Mouse (Mus musculus): Measurements from ENCODE around the gene Parl.

The Parl gene

DNA sequence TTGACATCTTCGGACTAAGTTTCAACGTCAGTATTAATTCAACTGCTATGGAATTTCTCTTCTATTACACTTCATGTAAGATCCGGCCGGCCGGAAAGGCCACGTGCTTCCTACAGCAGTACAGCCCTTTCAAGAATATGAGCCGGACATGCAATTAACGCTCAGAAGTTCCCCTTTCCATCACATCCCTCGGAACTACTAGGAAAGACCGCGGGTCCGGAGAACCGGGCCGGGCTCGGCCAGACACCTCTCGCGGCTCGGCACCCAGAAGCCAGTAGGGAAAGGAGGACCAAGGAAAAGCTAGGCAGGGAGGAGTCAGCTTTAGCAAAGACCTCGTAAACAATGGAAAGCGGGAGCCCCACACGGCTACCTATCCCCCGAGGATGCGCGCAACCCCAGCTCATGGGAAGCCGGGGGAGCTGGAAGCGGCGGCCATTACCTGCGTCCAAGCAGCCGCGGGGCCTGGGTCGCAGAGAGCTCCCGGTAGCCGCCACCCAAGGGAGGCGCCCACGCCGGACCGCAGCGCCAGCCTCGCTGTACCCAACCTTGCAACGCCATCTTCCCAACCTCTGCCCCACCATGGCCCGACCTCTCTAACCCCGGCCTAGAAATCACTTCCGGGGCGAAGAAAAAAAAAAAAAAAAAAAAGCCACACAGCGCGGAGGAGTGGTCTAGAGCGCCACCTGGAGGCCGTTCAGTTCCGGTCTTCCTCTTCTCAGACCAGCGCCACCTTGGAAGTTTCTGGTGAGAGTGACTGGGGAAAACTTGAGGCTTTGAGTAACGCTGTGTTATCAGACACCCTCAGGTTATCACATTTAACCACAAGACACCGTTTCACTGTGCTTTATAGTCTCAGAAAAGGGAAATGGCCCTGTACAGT lies at the start of gene Parl:
Parl (minus strand) TSS at position 618 of the 880 bp plus-strand sequence.
- DNase-seq (ENCODE audit: low spot score in 2 of 2), result peak in 1 of 2 experiments; percentile 79

DNA sequence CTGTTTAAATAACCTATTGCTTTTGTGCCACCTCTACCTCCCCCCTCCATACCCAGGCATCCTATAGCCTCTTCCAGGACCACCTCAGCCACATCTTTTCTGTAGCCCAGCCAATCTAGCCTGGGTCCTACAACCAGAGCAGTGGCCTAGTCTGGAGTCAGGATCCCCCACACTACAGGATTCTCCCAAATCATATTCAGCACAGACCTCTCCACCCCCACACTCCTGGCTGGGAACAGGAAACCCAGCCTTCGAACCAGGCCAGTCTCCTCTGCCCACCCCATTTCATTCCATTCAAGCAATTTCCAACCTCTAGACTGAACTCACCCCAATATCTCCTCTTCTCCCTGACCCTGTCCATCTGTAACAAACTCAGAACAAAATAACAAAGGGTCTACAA lies 43.3 kb upstream of the Parl start:
- no peak for DNase-seq (ENCODE audit: low spot score in 2 of 2)

DNA sequence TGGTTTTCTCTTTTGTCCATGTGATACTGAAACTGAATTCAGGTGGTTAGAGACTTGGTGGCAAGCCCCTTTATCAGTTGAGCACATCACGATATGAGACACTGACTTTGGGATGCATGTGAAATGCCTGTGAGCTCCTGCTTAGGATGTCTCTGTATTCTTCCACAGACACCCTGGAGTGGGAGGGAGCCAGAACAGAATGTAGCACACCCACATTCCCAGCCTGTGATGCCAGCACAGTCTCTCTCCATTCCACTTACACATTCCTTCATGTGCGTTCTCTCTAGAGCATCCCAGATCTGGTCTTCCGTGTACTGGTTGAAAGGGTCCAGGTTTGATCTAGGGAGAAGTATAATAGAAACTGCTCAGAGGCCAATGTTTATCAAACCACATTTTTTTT lies 36.4 kb upstream of the Parl start:
- peak; percentile 61 to 79 for DNase-seq (ENCODE audit: low spot score in 2 of 2)

DNA sequence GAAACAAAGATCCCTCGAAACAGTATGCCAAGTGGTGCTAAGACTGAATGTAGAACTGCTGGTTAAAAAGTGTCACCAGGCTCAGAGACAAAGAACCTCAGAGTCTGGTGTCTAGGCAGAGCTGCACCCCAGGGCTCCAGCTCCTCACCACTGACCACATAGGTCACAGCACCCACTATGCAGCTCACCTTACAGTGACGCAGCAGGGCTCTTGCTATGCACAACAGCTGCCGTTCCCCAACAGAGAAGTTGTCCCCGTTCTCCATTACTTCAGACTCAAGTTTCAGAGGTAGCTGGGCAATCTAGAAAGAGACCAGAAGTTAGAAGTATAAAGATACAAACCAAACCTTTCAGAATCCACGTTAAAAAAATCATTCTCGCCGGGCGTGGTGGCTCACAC lies 32.7 kb upstream of the Parl start:
- no peak for DNase-seq (ENCODE audit: low spot score in 2 of 2)

DNA sequence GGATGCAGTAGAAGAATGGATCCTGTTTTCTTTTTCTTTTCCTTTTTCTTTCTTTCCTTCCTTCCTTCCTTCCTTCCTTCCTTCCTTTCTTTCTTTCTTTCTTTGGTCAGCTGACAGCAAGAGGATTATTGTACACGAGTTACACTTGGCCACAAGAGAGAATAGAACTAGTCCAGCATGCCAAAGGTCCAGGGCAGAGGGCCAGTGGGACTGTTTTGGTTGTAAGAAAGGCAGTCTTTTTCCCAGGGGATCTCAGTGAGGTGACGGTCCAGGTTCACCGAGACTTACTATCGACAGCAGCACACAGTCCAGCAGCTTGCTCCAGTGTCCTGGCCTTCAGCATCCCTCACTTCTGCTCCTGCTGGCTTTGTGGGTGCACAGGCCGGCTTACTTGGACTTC lies 26.1 kb upstream of the Parl start:
- DNase-seq (ENCODE audit: low spot score in 2 of 2), result no peak

DNA sequence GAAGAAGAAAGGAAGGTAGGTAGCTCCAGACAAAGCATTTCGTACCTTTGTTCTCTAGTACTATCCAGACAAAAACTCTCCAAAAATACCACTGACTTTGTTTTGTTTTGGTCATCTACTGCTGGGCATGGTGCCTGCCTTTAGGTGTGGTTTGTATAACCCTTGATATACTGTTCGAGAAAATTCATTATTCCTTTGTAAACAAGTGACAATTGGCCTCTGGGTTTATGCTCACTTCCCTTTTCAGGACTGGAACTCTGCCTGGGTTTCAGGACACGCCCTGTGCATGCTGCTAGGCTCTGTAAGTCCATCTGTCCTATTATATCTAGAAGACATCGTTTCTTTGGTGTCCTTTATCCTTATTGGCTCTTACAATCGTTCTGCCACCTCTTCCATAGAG lies 23.1 kb upstream of the Parl start, which contains the start of gene Cyp2ab1:
Cyp2ab1 (minus strand) TSS at position 119 of the 400 bp plus-strand sequence.
- no peak for DNase-seq (ENCODE audit: low spot score in 2 of 2)

DNA sequence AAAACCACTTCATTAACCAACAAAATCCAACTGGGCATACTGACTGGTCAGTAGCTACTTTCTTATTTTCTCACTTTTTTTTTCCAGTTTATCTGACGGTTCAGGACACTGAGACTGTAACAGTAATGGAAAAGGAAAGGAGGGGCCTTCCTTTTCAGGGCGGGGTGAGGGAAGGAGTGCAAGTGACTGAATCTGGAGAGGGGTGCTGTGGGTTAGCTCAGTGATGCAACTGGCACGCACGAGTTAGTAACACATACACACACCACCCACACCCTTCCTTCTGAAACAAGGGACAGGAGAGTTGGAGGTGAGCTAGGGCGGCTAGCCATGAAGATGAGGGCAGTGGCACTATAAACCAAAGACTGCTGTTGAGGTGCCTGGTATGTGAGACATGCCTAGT lies 21.7 kb upstream of the Parl start:
- no peak for DNase-seq (ENCODE audit: low spot score in 2 of 2)

DNA sequence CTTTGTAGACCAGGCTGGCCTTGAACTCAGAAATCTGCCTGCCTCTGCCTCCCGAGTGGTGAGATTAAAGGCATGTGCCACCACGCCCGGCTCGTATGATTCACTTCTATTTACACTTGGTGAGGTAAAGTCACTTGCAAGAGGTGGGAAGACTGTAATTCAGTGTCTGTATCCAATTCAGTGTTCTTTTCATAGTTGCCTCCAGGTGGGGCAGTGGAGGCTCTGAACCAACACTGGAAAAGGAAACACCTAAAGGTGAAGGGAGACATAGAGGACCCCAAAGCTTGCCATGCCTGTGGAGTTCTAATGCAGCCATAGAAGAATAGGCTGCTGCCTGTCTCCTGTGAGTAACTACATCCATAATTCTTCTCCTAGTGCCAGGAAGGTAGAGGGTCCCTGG lies 20.1 kb upstream of the Parl start:
- DNase-seq (ENCODE audit: low spot score in 2 of 2), result no peak

DNA sequence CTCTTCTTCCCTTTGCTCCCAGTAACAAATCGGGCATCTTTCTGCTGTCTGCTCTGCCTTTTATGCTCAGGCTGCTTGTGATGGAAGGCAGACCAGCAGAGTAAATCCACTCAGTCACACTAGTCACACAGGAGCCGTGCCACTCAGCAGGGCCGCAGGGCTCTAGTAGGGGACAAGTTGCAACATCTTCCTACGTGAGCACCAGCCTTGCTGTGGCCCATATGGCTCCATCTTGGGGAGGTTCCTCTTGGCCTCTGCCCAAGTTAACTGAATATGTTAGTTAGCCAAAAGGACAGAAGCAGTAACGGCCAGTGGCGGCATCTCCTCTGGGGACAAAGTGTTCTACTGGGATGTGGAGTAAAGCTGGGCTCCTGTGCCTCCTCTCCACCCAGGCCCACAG lies 14.6 kb upstream of the Parl start:
- DNase-seq (ENCODE audit: low spot score in 2 of 2), result no peak

DNA sequence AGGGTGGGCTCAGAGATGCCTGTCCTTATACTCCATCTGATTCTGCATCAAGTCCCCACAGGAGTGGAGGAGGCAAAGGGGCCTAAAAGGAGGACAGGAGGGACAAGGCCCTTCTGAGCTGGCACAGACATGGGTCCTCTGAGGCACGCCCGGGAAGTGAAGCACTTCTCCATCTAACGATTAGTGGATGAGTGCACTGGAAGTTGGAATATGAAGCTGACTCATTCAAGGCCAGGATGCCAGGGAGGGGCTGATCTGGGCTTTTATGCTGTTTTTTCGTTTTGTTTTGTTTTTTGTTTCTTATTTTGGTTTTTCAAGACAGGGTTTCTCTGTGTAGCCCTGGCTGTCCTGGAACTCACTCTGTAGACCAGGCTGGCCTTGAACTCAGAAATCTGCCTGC lies 13.1 kb upstream of the Parl start:
- DNase-seq (ENCODE audit: low spot score in 2 of 2), result no peak

DNA sequence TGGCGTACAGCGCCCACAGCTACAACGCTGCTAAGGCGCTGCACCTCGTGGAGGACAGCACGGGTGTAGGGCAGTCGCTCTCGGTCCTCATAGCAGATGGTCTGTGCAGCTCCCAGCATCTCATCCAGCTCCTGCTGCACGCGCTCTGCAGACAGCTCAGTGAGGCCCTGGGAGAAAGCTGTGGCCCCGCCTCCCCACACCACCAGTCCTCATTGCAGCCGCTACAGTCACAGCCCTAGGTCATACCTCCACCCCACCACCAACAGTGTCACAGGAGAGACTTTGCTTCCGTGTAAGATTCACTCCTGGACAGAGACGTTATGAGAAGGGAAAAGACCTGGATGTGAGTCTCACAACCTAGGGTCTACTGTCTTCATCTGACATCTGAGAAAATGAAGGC lies 10.1 kb upstream of the Parl start:
- DNase-seq (ENCODE audit: low spot score in 2 of 2), result no peak

DNA sequence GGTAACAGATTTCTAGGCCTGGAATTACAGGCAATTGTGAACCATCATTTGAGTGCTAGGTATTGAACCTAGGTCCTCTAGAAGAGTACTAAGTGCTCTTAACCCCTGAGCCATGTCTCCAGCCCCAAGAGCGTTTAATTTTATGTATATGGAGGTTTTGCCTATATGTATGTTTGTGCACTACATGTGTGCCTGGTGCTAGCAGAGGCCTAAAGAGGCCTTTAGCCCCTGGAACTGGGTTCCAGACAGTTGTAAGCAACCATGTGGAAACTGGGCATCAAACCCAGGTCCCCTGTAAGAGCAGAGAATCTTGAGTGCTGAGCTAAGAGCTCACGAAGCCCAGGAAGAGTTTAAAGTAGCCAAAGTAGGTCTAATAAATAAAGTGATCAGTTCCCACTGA lies 2.1 kb downstream of the Parl start:
- DNase-seq (ENCODE audit: low spot score in 2 of 2), result no peak

DNA sequence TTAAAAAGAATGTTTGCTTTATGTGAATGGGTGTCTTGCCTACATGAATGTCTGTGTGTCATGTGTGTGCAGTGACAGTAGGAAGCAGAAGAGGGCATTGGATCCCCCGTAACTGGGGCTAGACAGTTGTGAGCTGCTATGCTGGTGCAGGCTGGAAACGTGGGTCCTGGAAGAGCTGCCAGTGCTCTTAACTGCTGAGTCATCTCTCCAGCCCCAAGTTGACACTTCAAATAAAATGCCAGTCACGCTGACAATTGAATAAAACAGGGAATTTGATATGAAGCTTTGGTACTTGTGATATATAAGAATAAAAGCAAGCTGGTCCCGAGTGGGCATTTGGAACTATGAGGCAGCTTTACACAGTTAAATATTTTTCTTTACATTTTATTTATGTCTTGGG lies 21.9 kb downstream of the Parl start:
- no peak for DNase-seq (ENCODE audit: low spot score in 2 of 2)

DNA sequence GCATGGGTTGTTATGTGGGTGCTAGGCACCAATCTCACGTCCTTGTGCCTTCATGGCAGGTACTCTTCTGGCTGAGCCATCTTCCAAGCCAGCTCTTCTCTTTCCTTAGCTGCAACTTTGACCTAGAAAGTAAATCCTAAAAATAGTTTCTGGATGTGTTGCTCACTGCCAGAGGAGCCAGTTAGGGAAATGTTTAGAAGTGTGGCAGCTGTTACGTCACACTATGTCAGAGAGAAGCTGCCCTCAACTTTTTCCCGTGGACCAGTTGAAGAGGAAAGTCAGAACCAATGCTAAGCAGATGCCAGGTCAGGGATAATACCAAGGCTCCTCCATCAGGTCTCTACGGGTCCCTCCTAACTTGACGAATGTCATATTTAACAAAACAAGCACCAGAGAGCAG lies 22.8 kb downstream of the Parl start:
- DNase-seq (ENCODE audit: low spot score in 2 of 2), result no peak

DNA sequence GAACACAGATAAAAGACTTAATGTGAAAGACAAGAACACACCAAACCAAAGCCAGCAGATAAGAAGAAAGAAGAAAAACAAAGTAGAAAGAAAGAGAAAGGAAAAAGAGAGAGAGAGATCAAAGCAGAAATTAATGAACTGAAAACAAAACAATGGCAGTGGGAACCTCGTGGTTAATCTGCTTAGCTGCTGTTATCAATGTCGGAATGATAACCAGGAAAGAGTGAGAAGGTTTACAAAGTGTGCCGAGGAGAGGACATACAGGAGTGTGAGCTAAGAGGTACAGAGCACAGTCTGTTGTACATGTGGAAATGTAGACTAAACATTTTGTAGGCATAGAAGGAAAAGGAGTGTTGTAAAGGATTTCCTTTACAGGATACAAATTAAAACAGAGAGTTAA lies 29.2 kb downstream of the Parl start:
- no peak for DNase-seq (ENCODE audit: low spot score in 2 of 2)

DNA sequence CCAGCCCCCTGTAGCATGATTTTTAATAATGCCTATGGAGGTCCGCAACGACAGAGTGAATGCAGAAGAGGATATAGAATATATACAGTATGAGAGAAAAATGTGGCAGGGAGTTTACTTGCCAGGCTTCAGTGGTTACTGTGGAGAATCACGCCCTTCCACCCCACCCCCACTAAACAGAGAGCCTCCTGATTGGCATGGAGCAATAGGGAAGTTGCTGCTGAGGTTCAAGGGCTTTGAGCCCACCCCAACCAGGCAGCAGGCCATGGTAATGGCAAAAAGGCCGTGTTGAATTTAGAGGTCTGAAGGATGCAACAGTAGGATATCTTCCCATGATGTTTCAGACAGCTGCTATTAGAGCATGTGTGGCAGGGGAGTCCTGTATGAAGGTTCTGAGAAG lies 30.8 kb downstream of the Parl start:
- DNase-seq (ENCODE audit: low spot score in 2 of 2), result no peak

DNA sequence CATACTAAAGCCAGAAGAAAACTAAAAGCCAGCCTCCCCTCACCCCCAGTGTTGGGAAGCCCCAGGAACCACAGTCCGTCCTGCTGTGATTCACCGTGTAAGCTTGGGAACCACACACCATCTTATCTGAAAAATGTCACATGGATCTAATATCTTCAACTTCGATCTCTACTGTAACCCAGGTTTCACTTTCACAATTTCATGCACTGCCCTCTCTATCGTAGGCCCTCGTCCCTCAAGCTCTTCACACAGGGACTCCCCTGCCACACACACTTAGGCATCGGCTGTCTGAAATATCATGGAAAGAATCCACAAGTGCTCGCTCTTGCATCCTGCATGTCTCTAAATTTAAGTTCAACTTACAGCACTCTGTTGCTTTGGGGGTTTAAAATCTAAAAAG lies 37.1 kb downstream of the Parl start:
- DNase-seq (ENCODE audit: low spot score in 2 of 2), result no peak

DNA sequence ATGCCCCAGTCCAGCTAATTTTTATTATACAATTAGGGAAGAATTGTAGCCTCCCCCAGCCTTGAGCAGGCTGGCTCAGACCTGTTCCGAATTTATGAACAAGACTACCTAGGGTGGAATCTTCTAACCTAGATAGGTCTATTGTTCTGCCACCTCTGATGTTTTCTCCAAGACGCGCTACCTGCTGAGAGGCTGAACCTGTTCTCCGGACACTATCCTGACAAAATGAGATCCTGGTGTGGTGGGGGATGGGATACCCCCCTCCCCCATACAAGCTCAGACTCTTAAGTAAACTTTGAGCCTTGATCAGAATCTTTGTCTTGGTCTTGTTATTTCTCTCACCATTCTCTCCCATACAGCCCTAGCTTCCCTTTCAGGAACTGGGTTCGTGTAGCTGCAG lies 44.3 kb downstream of the Parl start:
- DNase-seq (ENCODE audit: low spot score in 2 of 2), result no peak

DNA sequence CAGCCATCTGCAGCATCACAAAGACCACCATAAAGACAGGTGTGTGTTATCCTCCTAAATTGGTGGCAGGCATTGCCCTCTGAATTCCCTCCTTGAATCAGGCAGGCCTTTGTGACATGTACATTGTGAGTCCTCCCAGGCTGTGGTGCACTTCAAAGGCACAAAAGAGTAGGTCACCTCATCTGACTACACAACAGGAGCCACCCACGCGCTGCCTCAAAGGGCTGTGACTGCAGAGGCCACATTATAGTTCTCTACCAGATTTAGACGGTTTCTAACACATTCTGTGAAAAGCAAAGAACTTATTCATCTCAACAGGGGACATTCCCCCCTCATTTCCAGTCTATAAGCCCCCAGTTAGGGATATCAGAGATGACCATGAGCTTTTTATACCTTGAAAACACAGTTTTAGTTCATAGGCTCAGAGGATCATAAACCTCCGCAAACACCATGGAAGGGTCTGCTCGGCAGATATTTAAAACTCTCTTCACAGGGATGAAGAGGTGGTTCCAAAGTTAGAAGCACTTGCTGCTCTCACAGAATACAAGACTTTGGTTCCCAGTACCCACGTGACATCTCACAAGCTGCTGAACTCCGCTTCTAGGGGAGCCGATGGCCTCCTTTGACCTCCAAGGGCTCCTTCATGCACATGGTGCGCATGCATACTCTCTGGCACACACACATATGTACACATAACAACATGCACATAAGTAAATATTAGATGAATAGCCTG lies 53.6 kb downstream of the Parl start:
- no peak for DNase-seq (ENCODE audit: low spot score in 2 of 2)

DNA sequence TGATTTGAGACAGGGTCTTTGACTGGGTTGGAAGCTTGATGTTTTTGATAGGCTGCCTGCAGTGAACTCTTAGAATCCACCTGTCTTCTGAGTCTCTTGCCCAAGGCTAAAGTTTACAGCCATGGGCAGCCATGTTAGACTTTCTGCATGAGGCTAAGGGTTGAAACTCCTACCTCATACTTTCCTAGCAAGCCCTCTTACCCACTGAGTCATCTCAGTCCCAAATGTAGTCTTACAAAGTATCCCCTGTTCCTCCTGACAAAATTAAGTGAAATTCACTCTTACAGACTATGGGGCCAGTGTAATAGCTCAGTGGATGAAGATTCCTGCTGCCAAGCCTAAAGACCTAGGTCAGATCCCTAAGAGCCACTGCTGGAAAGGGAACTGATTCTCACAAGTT lies 55.1 kb downstream of the Parl start:
- DNase-seq (ENCODE audit: low spot score in 2 of 2), result no peak

DNA sequence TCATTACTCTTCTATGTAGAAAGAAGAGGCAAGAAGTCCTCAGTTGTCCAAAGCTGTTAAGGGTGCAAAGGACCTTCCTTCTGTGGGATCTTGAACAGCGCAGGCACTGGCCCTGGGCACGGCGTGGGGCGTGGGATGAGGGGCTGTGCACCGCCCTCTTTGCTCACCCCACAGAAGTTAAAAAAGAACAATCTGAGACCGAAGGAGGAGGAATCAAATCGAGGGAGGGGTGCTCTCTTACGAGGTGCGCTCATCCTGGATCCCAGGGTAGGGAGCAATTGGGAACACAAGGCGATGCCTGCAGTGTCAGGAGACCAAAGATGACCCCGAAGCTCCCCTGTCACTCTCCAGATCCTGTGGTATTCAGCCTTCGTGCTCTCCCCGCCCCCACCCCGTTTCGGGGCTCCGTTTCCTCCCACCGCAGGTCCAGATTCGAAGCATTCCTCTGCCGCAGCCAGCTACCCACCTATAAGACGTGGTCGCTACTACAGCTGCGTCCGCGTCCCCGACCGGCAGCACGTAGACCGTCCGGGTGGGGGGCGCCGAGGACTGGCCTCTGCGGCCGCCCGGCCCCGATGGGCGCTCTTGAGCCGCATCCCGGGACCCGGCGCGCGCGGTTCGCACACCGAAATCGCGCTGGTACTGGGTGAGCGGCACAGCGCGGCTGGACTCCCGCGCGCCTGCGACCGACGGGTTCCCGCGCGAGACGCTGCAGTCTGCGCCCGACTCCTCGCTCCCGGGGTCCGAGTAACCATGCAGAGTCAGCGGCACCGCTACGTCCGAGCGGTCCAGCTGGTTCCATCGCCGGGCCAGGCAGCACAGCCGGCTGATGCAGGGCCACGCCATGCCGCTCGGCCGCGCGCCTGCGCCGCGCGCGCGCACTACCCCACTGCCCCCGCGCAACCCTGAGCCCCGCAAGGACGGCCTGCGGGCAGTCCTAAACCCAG lies 61.4 kb downstream of the Parl start, which contains the start of gene Map6d1:
Map6d1 (minus strand) TSS at position 891 of the 947 bp plus-strand sequence.
- no peak for DNase-seq (ENCODE audit: low spot score in 2 of 2)

DNA sequence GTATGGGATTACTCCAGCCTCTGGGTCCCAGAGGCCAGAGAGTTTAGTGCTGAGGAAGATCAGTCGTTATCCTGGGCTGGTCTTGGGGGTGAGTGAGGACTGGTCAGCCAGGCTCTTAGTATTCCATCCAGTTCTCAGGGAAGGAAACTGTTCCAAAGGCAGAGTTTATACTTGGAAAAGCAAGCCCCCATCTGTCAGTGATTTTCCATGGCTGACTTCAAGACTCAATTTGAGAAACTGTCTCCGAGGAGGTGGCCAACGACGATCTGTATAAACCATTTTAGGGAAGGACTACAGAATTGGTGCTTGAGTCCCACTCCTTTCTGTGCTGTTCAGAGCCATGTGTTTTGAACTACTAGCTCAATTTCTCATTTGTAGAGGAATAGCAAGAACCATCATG lies 63.5 kb downstream of the Parl start:
- DNase-seq (ENCODE audit: low spot score in 2 of 2), result no peak

Data from left cerebral cortex, adult 9 months (tissue).